Mouse (Mus musculus): ENCODE measurements around the gene Plekhh3. TPM values are rescaled to one million over a fixed set of nuclear protein-coding genes. Genes with fewer than 3 reads are reported as not detected.

Plekhh3 gene
- not detected for polyA plus RNA-seq (2014; fragmentation: Illumina TruSeq; extraction: RNeasy Lipid Tissue Mini Kit (QIAGEN cat#74804); ENCODE audit: low read depth, low replicate concordance)

DNA sequence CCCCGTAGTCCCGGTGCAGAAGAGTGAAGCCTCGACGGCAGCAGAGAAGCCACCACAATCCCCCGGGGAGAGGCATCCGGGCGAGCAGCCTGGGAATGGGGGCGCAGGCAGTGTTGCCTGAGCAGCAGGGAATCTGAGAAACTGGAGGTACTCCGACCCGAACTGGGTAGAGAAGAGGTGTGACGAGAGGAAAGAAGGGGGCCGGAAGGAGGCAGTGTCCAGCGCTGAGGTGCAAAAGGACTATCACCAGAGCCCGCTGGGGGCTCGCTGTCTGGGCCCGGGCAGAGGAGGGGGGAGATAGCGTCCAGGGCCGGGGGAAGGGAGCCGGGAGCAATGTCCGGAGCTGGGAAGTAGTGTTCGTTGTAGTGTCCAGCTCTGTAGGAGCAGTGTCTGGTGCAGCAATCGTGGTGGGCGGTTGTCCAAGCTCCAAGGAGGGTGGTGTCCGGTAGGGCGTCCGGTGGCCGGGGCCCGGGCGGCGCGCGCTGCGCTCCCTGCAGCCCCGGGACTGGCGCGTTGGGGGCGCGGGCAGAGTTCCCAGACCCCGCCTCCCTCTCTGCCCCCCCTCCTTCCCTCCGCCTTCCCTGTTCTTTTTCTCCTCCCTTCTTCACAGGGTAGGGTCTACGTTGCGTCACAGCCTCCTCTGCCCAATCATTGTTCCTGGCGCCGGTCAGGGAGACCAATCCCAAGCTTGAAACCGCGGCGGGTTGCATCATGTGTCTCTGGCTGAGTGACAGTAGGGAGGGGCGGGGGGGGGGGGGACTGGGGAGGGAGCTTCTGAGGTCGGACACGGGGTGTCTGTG is at the start of gene Plekhh3:
Gene Plekhh3 (minus strand): TSS at position 541 of the 800 bp plus-strand sequence.

DNA sequence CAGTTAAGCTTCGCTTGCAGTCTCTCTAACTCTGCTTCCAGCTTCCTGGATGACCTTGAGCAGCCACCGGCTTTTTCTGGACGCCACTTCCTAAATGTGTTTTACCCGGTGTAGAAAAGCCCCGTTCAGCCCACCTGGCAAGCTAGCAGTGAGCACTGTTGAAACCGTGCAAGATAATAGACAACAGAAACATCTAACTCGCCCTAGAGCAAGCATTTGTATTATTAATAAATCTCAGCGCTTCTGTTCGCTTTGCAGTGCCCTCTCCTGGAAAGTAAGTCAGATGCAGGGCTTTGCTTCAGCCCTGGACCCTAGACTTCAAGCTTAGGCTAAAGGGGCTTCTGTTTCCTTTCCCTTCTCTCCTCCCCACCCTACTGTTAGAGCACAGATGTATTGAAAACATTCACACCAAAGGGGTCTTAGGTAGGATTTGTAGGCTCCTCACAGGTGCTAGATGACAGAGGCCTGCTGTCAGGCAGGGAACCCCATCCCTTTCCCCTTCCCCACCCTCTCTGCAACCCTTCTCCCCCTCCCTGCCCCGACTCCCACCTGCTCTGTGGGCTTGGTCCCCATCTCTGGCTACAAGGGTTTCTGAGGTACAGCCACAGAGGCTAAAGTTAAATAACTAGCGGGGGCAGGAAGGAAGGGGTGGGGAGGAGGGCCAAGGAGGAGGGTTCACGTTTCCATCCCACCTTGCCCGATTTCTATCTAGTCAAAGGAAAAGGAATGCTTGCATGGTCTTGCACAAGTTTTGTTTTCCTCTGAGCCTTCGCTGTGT is 3.9 kb upstream of the Plekhh3 start, which contains the start of gene Ccr10:
Gene Ccr10 (minus strand): TSS at position 593 of the 778 bp plus-strand sequence.

DNA sequence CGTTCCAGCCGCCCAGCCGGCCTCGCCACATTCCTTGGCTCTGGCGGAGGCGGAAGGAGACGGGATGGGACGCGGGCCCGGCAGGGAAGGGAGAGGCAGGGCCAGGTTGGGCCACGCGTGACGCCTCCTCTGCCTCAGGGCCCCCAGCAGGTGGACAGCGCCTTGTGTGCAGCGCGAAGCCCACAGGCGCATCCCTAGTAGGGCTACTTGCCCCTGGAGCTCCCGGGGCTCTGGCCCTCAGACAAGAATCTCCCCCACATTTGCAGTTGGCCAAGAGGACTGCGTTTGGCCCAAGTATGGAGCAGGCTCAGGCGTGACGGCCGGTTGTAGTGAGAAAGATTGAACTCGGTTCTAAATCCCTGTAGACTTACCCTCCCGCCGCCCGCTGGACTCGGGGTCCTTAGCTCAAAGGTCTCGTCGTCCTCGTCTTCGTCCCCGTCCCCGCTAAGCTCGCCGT is 769 bp downstream of the Plekhh3 start, which contains the start of gene Cntnap1:
Gene Cntnap1 (plus strand): TSS at position 170 of the 457 bp plus-strand sequence.

DNA sequence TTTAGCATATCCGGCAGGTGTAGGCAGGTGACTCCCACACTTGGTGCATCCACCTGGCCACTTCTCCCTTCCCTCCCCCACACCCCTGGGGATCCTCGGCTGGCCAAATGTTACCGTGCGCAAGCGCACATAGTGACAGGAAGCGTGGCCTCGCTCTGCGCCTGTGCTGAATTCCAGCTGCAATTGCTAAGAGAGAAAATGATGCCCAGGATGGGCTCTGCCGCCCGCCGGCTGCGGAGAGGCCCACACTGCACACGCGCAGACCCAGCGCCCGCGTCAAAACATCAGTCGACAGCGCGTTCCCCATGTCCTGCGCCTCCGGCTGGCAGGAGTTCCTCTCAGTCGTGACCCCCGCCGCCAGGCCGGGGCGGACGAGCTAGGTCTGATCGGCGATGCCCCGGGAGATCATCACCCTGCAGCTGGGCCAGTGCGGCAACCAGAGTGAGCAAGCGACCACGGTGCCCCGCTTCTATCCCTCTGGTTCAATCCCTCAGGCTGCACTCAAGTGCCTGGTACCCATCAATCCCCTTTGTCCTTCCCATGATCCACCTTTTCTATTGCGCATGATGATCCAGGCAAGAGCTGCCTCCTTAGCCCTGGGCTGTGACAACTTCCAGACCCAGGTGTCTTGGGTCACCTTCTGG is 15.3 kb downstream of the Plekhh3 start, which contains the start of gene Tubg2:
Gene Tubg2 (plus strand): TSS at position 180 of the 644 bp plus-strand sequence.

DNA sequence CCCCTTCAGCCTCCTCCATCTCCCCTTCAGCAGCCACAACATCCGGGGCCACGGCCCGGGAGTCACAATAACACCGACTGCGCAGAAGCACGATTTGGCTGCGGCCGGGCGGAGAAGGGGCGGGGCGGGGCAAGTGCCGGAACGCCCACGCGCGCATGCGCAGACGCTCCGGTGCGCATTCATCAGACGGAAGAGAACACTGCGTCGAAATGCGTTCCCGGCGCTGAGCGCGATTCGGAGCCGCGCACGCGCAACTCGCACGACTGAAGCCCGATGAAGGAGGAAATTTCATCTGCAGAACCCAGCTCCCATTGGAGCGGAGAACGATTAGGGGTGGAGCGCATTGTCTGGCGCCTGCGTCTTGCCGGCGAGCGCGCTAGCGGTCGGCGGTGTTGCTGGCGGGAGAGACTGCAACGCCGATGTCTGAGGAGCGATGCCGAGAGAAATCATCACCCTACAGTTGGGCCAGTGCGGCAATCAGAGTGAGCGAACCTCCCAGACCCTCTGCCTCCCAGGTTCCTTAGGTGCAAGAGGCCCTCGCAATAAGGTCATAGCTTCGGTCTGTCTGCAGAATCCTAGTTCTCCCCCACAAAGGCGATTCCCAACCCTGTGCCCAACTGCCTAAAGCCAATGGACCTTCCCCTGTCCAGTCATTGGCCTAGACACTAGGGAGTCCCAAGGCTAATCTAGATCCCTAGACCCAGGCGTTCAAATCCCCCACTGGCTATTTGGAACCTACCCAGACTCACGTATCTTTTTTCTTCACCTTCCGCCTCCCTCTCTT is 51.2 kb downstream of the Plekhh3 start, which contains the start of the genes Retreg3 and Tubg1:
Gene Retreg3 (minus strand): TSS at position 133 of the 784 bp plus-strand sequence.
Gene Tubg1 (plus strand): TSS at position 178 of the 784 bp plus-strand sequence.

Other genes starting within 250 kb of the Plekhh3 start
- 18.6 TPM for gene Stat3, start 231.8 kb downstream of the Plekhh3 start, polyA plus RNA-seq (2014; fragmentation: Illumina TruSeq; extraction: RNeasy Lipid Tissue Mini Kit (QIAGEN cat#74804); ENCODE audit: low read depth, low replicate concordance)
- gene Cavin1, start 200.5 kb downstream of the Plekhh3 start, polyA plus RNA-seq (2014; fragmentation: Illumina TruSeq; extraction: RNeasy Lipid Tissue Mini Kit (QIAGEN cat#74804); ENCODE audit: low read depth, low replicate concordance), result 126 TPM
- gene Atp6v0a1, start 161.9 kb downstream of the Plekhh3 start, polyA plus RNA-seq (2014; fragmentation: Illumina TruSeq; extraction: RNeasy Lipid Tissue Mini Kit (QIAGEN cat#74804); ENCODE audit: low read depth, low replicate concordance), result 131 TPM
- gene Naglu, start 101.3 kb downstream of the Plekhh3 start, polyA plus RNA-seq (2014; fragmentation: Illumina TruSeq; extraction: RNeasy Lipid Tissue Mini Kit (QIAGEN cat#74804); ENCODE audit: low read depth, low replicate concordance), result 0.76 TPM
- gene Hsd17b1, start 92.9 kb downstream of the Plekhh3 start, polyA plus RNA-seq (2014; fragmentation: Illumina TruSeq; extraction: RNeasy Lipid Tissue Mini Kit (QIAGEN cat#74804); ENCODE audit: low read depth, low replicate concordance), result not detected
- 5.5 TPM for gene Coasy, start 88.8 kb downstream of the Plekhh3 start, polyA plus RNA-seq (2014; fragmentation: Illumina TruSeq; extraction: RNeasy Lipid Tissue Mini Kit (QIAGEN cat#74804); ENCODE audit: low read depth, low replicate concordance)
- gene Mlx, start 84.1 kb downstream of the Plekhh3 start, polyA plus RNA-seq (2014; fragmentation: Illumina TruSeq; extraction: RNeasy Lipid Tissue Mini Kit (QIAGEN cat#74804); ENCODE audit: low read depth, low replicate concordance), result 51.7 TPM
- 4.3 TPM for gene Psmc3ip, start 75.9 kb downstream of the Plekhh3 start, polyA plus RNA-seq (2014; fragmentation: Illumina TruSeq; extraction: RNeasy Lipid Tissue Mini Kit (QIAGEN cat#74804); ENCODE audit: low read depth, low replicate concordance)
- 40.1 TPM for gene Retreg3, start 51.5 kb downstream of the Plekhh3 start, polyA plus RNA-seq (2014; fragmentation: Illumina TruSeq; extraction: RNeasy Lipid Tissue Mini Kit (QIAGEN cat#74804); ENCODE audit: low read depth, low replicate concordance)
- gene Tubg1, start 51.4 kb downstream of the Plekhh3 start, polyA plus RNA-seq (2014; fragmentation: Illumina TruSeq; extraction: RNeasy Lipid Tissue Mini Kit (QIAGEN cat#74804); ENCODE audit: low read depth, low replicate concordance), result 3.0 TPM
- not detected for gene Tubg2, start 15.4 kb downstream of the Plekhh3 start, polyA plus RNA-seq (2014; fragmentation: Illumina TruSeq; extraction: RNeasy Lipid Tissue Mini Kit (QIAGEN cat#74804); ENCODE audit: low read depth, low replicate concordance)
- gene Cntnap1, start 828 bp downstream of the Plekhh3 start, polyA plus RNA-seq (2014; fragmentation: Illumina TruSeq; extraction: RNeasy Lipid Tissue Mini Kit (QIAGEN cat#74804); ENCODE audit: low read depth, low replicate concordance), result 0.17 TPM
- gene Ccr10, start 4.1 kb upstream of the Plekhh3 start, polyA plus RNA-seq (2014; fragmentation: Illumina TruSeq; extraction: RNeasy Lipid Tissue Mini Kit (QIAGEN cat#74804); ENCODE audit: low read depth, low replicate concordance), result not detected
- gene Ezh1, start 55.1 kb upstream of the Plekhh3 start, polyA plus RNA-seq (2014; fragmentation: Illumina TruSeq; extraction: RNeasy Lipid Tissue Mini Kit (QIAGEN cat#74804); ENCODE audit: low read depth, low replicate concordance), result 26.1 TPM
- gene Ramp2, start 74.7 kb upstream of the Plekhh3 start, polyA plus RNA-seq (2014; fragmentation: Illumina TruSeq; extraction: RNeasy Lipid Tissue Mini Kit (QIAGEN cat#74804); ENCODE audit: low read depth, low replicate concordance), result 6.6 TPM
- gene Vps25, start 82.4 kb upstream of the Plekhh3 start, polyA plus RNA-seq (2014; fragmentation: Illumina TruSeq; extraction: RNeasy Lipid Tissue Mini Kit (QIAGEN cat#74804); ENCODE audit: low read depth, low replicate concordance), result 99.3 TPM
- not detected for gene Wnk4, start 89.2 kb upstream of the Plekhh3 start, polyA plus RNA-seq (2014; fragmentation: Illumina TruSeq; extraction: RNeasy Lipid Tissue Mini Kit (QIAGEN cat#74804); ENCODE audit: low read depth, low replicate concordance)
- gene Cntd1, start 107.7 kb upstream of the Plekhh3 start, polyA plus RNA-seq (2014; fragmentation: Illumina TruSeq; extraction: RNeasy Lipid Tissue Mini Kit (QIAGEN cat#74804); ENCODE audit: low read depth, low replicate concordance), result 0.35 TPM
- gene Coa3, start 107.8 kb upstream of the Plekhh3 start, polyA plus RNA-seq (2014; fragmentation: Illumina TruSeq; extraction: RNeasy Lipid Tissue Mini Kit (QIAGEN cat#74804); ENCODE audit: low read depth, low replicate concordance), result 5.0 TPM
- 112 TPM for gene Becn1, start 130.9 kb upstream of the Plekhh3 start, polyA plus RNA-seq (2014; fragmentation: Illumina TruSeq; extraction: RNeasy Lipid Tissue Mini Kit (QIAGEN cat#74804); ENCODE audit: low read depth, low replicate concordance)
- gene Psme3, start 144.9 kb upstream of the Plekhh3 start, polyA plus RNA-seq (2014; fragmentation: Illumina TruSeq; extraction: RNeasy Lipid Tissue Mini Kit (QIAGEN cat#74804); ENCODE audit: low read depth, low replicate concordance), result 268 TPM
- gene Aoc2, start 153.7 kb upstream of the Plekhh3 start, polyA plus RNA-seq (2014; fragmentation: Illumina TruSeq; extraction: RNeasy Lipid Tissue Mini Kit (QIAGEN cat#74804); ENCODE audit: low read depth, low replicate concordance), result not detected
- gene Aoc3, start 159.3 kb upstream of the Plekhh3 start, polyA plus RNA-seq (2014; fragmentation: Illumina TruSeq; extraction: RNeasy Lipid Tissue Mini Kit (QIAGEN cat#74804); ENCODE audit: low read depth, low replicate concordance), result 22.7 TPM
- gene G6pc, start 196.2 kb upstream of the Plekhh3 start, polyA plus RNA-seq (2014; fragmentation: Illumina TruSeq; extraction: RNeasy Lipid Tissue Mini Kit (QIAGEN cat#74804); ENCODE audit: low read depth, low replicate concordance), result 0.47 TPM
- 8.6 TPM for gene Aarsd1, start 246.3 kb upstream of the Plekhh3 start, polyA plus RNA-seq (2014; fragmentation: Illumina TruSeq; extraction: RNeasy Lipid Tissue Mini Kit (QIAGEN cat#74804); ENCODE audit: low read depth, low replicate concordance)